ENCODE assay signal across 29 mouse cellular contexts in the genomic region with DNA sequence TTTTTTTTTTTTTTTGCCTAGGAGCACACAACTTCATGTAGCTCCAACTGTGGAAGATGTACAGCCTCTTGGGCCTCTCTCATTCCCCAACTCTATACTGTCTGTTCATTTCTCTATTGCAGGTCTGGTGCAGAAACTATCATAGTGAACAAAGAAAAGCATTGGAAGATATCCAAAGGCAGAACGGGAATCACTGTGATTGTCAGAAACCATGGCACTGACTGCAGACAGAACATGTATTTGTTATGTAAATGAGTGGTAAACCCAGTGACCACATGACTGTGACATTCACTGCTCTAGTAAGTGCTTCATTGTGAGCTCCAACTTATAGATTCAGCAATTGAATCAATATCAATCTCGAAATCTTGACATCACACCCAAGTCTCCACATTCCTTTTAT.
DNase-seq lines count a peak whose midpoint lies in the region; ATAC-seq lines count a peak whose summit lies in the region.
"Had no signal": no experiment of that assay in that cellular context is flagged by ENCODE, and none has a peak within 500 bp of the region (broad histone marks: within the 10 kb centered on the region; RNA-seq: fewer than 3 reads in every experiment).

No protein-coding gene starts in this region.

- no peaks in the 10 kb centered on the region for H3K4me1 ChIP-seq in forebrain, embryonic 12.5 days
- H3K4me1 ChIP-seq in forebrain, embryonic 11.5 days (replicated peaks; ENCODE audit: control insufficient read depth, insufficient read depth, low read length) = no peaks in the 10 kb centered on the region
- no peaks in the 10 kb centered on the region for H3K4me1 ChIP-seq in midbrain, embryonic 11.5 days (ENCODE audit: control insufficient read depth, insufficient read depth, low read length)
- H3K4me1 ChIP-seq in midbrain, embryonic 10.5 days = no peaks in the 10 kb centered on the region
- H3K4me1 ChIP-seq in forebrain, embryonic 15.5 days = no peaks in the 10 kb centered on the region
- no peaks in the 10 kb centered on the region for H3K4me1 ChIP-seq in midbrain, embryonic 14.5 days (ENCODE audit: control insufficient read depth, insufficient read depth, low read length)
- H3K4me1 ChIP-seq: embryonic facial prominence, embryonic 12.5 days; limb, embryonic 10.5 days; limb, embryonic 15.5 days; liver, embryonic 13.5 days; neural tube, embryonic 12.5 days; stomach, embryonic 15.5 days had no signal

- H3K27ac ChIP-seq in forebrain, embryonic 12.5 days = no peak overlapping the region
- no peak overlapping the region for H3K27ac ChIP-seq in forebrain, embryonic 11.5 days (ENCODE audit: low read depth, low read length)
- no peak overlapping the region for H3K27ac ChIP-seq in midbrain, embryonic 11.5 days (ENCODE audit: low read depth, low read length)
- H3K27ac ChIP-seq in midbrain, embryonic 10.5 days (replicated peaks) = no peak overlapping the region
- H3K27ac ChIP-seq in forebrain, embryonic 15.5 days (replicated peaks) = no peak overlapping the region
- H3K27ac ChIP-seq in midbrain, embryonic 14.5 days (replicated peaks; ENCODE audit: low read depth, low read length) = no peak overlapping the region
- H3K27ac ChIP-seq: embryonic facial prominence, embryonic 12.5 days; limb, embryonic 10.5 days; limb, embryonic 15.5 days; liver, embryonic 13.5 days; neural tube, embryonic 12.5 days; stomach, embryonic 15.5 days had no signal

- no peaks in the 10 kb centered on the region for H3K36me3 ChIP-seq in forebrain, embryonic 12.5 days (replicated peaks)
- H3K36me3 ChIP-seq in forebrain, embryonic 11.5 days (ENCODE audit: control insufficient read depth, insufficient read depth, low read length) = no peaks in the 10 kb centered on the region
- no peaks in the 10 kb centered on the region for H3K36me3 ChIP-seq in midbrain, embryonic 11.5 days (ENCODE audit: control insufficient read depth, insufficient read depth, low read length)
- no peaks in the 10 kb centered on the region for H3K36me3 ChIP-seq in midbrain, embryonic 10.5 days
- H3K36me3 ChIP-seq in forebrain, embryonic 15.5 days = no peaks in the 10 kb centered on the region
- no peaks in the 10 kb centered on the region for H3K36me3 ChIP-seq in midbrain, embryonic 14.5 days (ENCODE audit: control insufficient read depth, insufficient read depth, low read length)
- H3K36me3 ChIP-seq: embryonic facial prominence, embryonic 12.5 days; G1E; limb, embryonic 10.5 days; limb, embryonic 15.5 days; liver, embryonic 13.5 days; neural tube, embryonic 12.5 days; stomach, embryonic 15.5 days had no signal

- DNase-seq in forebrain, embryonic 11.5 days (ENCODE audit: low spot score) = no peak
- DNase-seq in midbrain, embryonic 11.5 days (ENCODE audit: low spot score, missing footprints) = no peak
- DNase-seq in midbrain, embryonic 10.5 days (ENCODE audit: low spot score) = no peak
- DNase-seq in midbrain, embryonic 14.5 days = peak; percentile 21
- DNase-seq in right cerebral cortex, adult 2 months (ENCODE audit: low spot score in 2 of 2) = no peak
- no peak for DNase-seq in left cerebral cortex, postnatal 14 days (ENCODE audit: low spot score in 2 of 2)
- DNase-seq: adrenal gland, postnatal 10 days; cerebellum, adult 11 months; cerebellum, adult 9-10 months; embryo, embryonic 11 days; gastrocnemius, postnatal 14 days; heart, postnatal 14 days; kidney, adult 9 months; kidney, postnatal 10 days; liver, embryonic 13.5 days; lung, adult 18-20 months; right cerebral cortex, adult 18-20 months had no signal

- no peak overlapping the region for H3K9ac ChIP-seq in forebrain, embryonic 12.5 days
- no peak overlapping the region for H3K9ac ChIP-seq in forebrain, embryonic 11.5 days (ENCODE audit: low read length)
- H3K9ac ChIP-seq in midbrain, embryonic 11.5 days (ENCODE audit: low read length) = no peak overlapping the region
- no peak overlapping the region for H3K9ac ChIP-seq in forebrain, embryonic 15.5 days (replicated peaks)
- H3K9ac ChIP-seq in midbrain, embryonic 14.5 days (replicated peaks; ENCODE audit: low read length) = no peak overlapping the region
- H3K9ac ChIP-seq: embryonic facial prominence, embryonic 12.5 days; limb, embryonic 15.5 days; liver, embryonic 13.5 days; neural tube, embryonic 12.5 days; stomach, embryonic 15.5 days had no signal

- no peaks in the 10 kb centered on the region for H3K9me3 ChIP-seq in forebrain, embryonic 12.5 days
- H3K9me3 ChIP-seq in forebrain, embryonic 11.5 days (ENCODE audit: control insufficient read depth, low read length) = no peaks in the 10 kb centered on the region
- H3K9me3 ChIP-seq in midbrain, embryonic 11.5 days (ENCODE audit: control insufficient read depth, low read length) = no peaks in the 10 kb centered on the region
- no peaks in the 10 kb centered on the region for H3K9me3 ChIP-seq in midbrain, embryonic 10.5 days (replicated peaks)
- no peaks in the 10 kb centered on the region for H3K9me3 ChIP-seq in forebrain, embryonic 15.5 days
- H3K9me3 ChIP-seq in midbrain, embryonic 14.5 days (ENCODE audit: control insufficient read depth, low read length) = no peaks in the 10 kb centered on the region
- H3K9me3 ChIP-seq: embryonic facial prominence, embryonic 12.5 days; G1E; limb, embryonic 10.5 days; limb, embryonic 15.5 days; liver, embryonic 13.5 days; neural tube, embryonic 12.5 days; stomach, embryonic 15.5 days had no signal

- no peak overlapping the region for H3K4me2 ChIP-seq in forebrain, embryonic 12.5 days
- no peak overlapping the region for H3K4me2 ChIP-seq in forebrain, embryonic 11.5 days (ENCODE audit: low read depth, low read length, severe bottlenecking)
- no peak overlapping the region for H3K4me2 ChIP-seq in midbrain, embryonic 11.5 days
- H3K4me2 ChIP-seq in forebrain, embryonic 15.5 days (replicated peaks) = no peak overlapping the region
- H3K4me2 ChIP-seq in midbrain, embryonic 14.5 days (ENCODE audit: low read length) = no peak overlapping the region
- H3K4me2 ChIP-seq: embryonic facial prominence, embryonic 12.5 days; limb, embryonic 15.5 days; liver, embryonic 13.5 days; neural tube, embryonic 12.5 days; stomach, embryonic 15.5 days had no signal

- intact Hi-C loops in left cerebral cortex, postnatal 14 days (cut with DNase I) = no loop called here

- 37% methylated on average over 2 of the region's 2 CpGs for WGBS in forebrain, embryonic 12.5 days
- 67% methylated on average over 2 of the region's 2 CpGs for WGBS in forebrain, embryonic 11.5 days
- WGBS in midbrain, embryonic 11.5 days = 40% methylated on average over 2 of the region's 2 CpGs
- WGBS in midbrain, embryonic 10.5 days = 63% methylated on average over 2 of the region's 2 CpGs
- WGBS in forebrain, embryonic 15.5 days = 33% methylated on average over 2 of the region's 2 CpGs
- WGBS in midbrain, embryonic 14.5 days = 31% methylated on average over 2 of the region's 2 CpGs

- no peaks in the 10 kb centered on the region for H3K27me3 ChIP-seq in forebrain, embryonic 12.5 days
- H3K27me3 ChIP-seq in forebrain, embryonic 11.5 days (ENCODE audit: control insufficient read depth, insufficient read depth, low read length) = no peaks in the 10 kb centered on the region
- H3K27me3 ChIP-seq in midbrain, embryonic 11.5 days (ENCODE audit: control insufficient read depth, insufficient read depth, low read length) = no peaks in the 10 kb centered on the region
- H3K27me3 ChIP-seq in midbrain, embryonic 10.5 days (ENCODE audit: low read depth, poor library complexity, severe bottlenecking) = no peaks in the 10 kb centered on the region
- H3K27me3 ChIP-seq in forebrain, embryonic 15.5 days = no peaks in the 10 kb centered on the region
- no peaks in the 10 kb centered on the region for H3K27me3 ChIP-seq in midbrain, embryonic 14.5 days (ENCODE audit: control insufficient read depth, insufficient read depth, low read length)
- H3K27me3 ChIP-seq: embryonic facial prominence, embryonic 12.5 days; limb, embryonic 15.5 days; liver, embryonic 13.5 days; neural tube, embryonic 12.5 days; Patski; stomach, embryonic 15.5 days had no signal

- ATAC-seq in forebrain, embryonic 12.5 days (ENCODE audit: low FRiP score) = peak; percentile 30; the same call in 1 of the 2 replicates
- ATAC-seq in forebrain, embryonic 11.5 days (replicated peaks; ENCODE audit: low FRiP score) = no peak
- peak; percentile 84 for ATAC-seq in midbrain, embryonic 11.5 days (ENCODE audit: low FRiP score)
- peak; percentile 29; the same call in 1 of the 2 replicates for ATAC-seq in forebrain, embryonic 15.5 days (replicated peaks)
- peak; percentile 60; the same call in 1 of the 2 replicates for ATAC-seq in midbrain, embryonic 14.5 days (ENCODE audit: low FRiP score, low TSS enrichment)
- ATAC-seq: intestine, postnatal 0 days; lung, postnatal 0 days; Patski had no signal

- no peak overlapping the region for H3K4me3 ChIP-seq in forebrain, embryonic 12.5 days (replicated peaks)
- no peak overlapping the region for H3K4me3 ChIP-seq in forebrain, embryonic 11.5 days (ENCODE audit: low read depth, low read length)
- no peak overlapping the region for H3K4me3 ChIP-seq in midbrain, embryonic 11.5 days (ENCODE audit: low read depth, low read length)
- H3K4me3 ChIP-seq in midbrain, embryonic 10.5 days = no peak overlapping the region
- H3K4me3 ChIP-seq in forebrain, embryonic 15.5 days = no peak overlapping the region
- no peak overlapping the region for H3K4me3 ChIP-seq in midbrain, embryonic 14.5 days (replicated peaks; ENCODE audit: low read depth, low read length)
- H3K4me3 ChIP-seq: embryonic facial prominence, embryonic 12.5 days; limb, embryonic 10.5 days; limb, embryonic 15.5 days; liver, embryonic 13.5 days; myocyte; neural tube, embryonic 12.5 days; stomach, embryonic 15.5 days had no signal
